Comparison of ENCODE assay signal across 9 mouse cellular contexts in genomic region chr11:115857146-115857545, GRCm38 (mm10). TPM values are rescaled to one million over a fixed set of nuclear protein-coding genes. Genes with fewer than 3 reads are reported as not detected.
"Had no signal": no experiment of that assay in that cellular context is flagged by ENCODE, and none has a peak within 500 bp of the region (broad histone marks: within the 10 kb centered on the region; RNA-seq: fewer than 3 reads in every experiment).

No protein-coding gene starts in this region.

RNA-seq across cellular contexts. Expression of gene Myo15b, which starts 1.1 kb away (rescaled TPM):
- total RNA-seq: midbrain, postnatal 0 days; monocyte, adult 5-6 weeks had no signal
- polyA plus RNA-seq: limb, embryonic 12.5 days; midbrain, embryonic 11.5 days; midbrain, embryonic 14.5 days; midbrain, embryonic 16.5 days had no signal

RNA-seq across cellular contexts. Expression of gene Smim5, which starts 42.6 kb away (rescaled TPM):
- total RNA-seq: left cerebral cortex, postnatal 36 days; left cerebral cortex, postnatal 4 days; liver, adult 2 months; midbrain, postnatal 0 days had no signal
